Mouse (Mus musculus) activated CD4-positive, CD25-positive, alpha-beta regulatory T cell, adult 4 months (primary cell): ENCODE data around the gene Csnk1g2. TPM values are rescaled to one million over a fixed set of nuclear protein-coding genes. Genes with fewer than 3 reads are reported as not detected.

Source experiments
- ATAC-seq: one replicate; pipeline ENCODE4 v1.8.0; 2017
- polyA plus RNA-seq, 2 experiments: library from polyadenylated mRNA; unstranded; fragments of 100-300 nt; shearing (Covaris generic); gene quantifications; one replicate each; pipeline ENCODE4 v1.2.1; 2017

Csnk1g2 gene
- polyA plus RNA-seq, 2 experiments from 2014 or later, result 13.3 to 16.1 TPM

- no peak for ATAC-seq
Observed at GRCm38 (mm10) chr10:80680260-80680696, 57.6 kb downstream of the Csnk1g2 start.

- ATAC-seq, result peak; percentile 48
Observed at GRCm38 (mm10) chr10:80682003-80682402, 59.4 kb downstream of the Csnk1g2 start.

- no peak for ATAC-seq
Observed at GRCm38 (mm10) chr10:80683647-80684046, 61.0 kb downstream of the Csnk1g2 start.

- ATAC-seq, result peak; percentile 58
Observed at GRCm38 (mm10) chr10:80684214-80684613, 61.6 kb downstream of the Csnk1g2 start.

GRCm38 (mm10) chr10:80684984-80685383 is 62.3 kb downstream of the Csnk1g2 start:
- no peak for ATAC-seq

GRCm38 (mm10) chr10:80686617-80687016 is 64.0 kb downstream of the Csnk1g2 start:
- no peak for ATAC-seq

- ATAC-seq, result peak; percentile 34
Observed at GRCm38 (mm10) chr10:80687850-80688249, 65.2 kb downstream of the Csnk1g2 start.

Other genes starting within 250 kb of the Csnk1g2 start
- gene Mex3d, start 235.2 kb upstream of the Csnk1g2 start, polyA plus RNA-seq, result 1 to 10 TPM in 1 of 2 experiments, under 1 TPM in 1; 0.62 to 1.2 TPM
- 10 to 100 TPM; 23.6 to 32.0 TPM for gene Mbd3, start 223.3 kb upstream of the Csnk1g2 start, polyA plus RNA-seq
- gene Uqcr11, start 216.0 kb upstream of the Csnk1g2 start, polyA plus RNA-seq, result 100 to 1,000 TPM; 327 to 363 TPM
- gene Tcf3, start 189.2 kb upstream of the Csnk1g2 start, polyA plus RNA-seq, result 10 to 100 TPM in 1 of 2 experiments, 1 to 10 TPM in 1; 9.3 to 10.7 TPM
- not detected for gene Onecut3, start 128.0 kb upstream of the Csnk1g2 start, polyA plus RNA-seq
- not detected for gene Atp8b3, start 83.7 kb upstream of the Csnk1g2 start, polyA plus RNA-seq
- gene Rexo1, start 61.3 kb upstream of the Csnk1g2 start, polyA plus RNA-seq, result 10 to 100 TPM; 13.0 to 13.4 TPM
- 1 to 10 TPM; 5.2 to 8.1 TPM for gene Klf16, start 45.5 kb upstream of the Csnk1g2 start, polyA plus RNA-seq
- 10 to 100 TPM in 1 of 2 experiments, 1 to 10 TPM in 1; 9.4 to 11.8 TPM for gene Abhd17a, start 32.5 kb upstream of the Csnk1g2 start, polyA plus RNA-seq
- gene Scamp4, start 20.0 kb upstream of the Csnk1g2 start, polyA plus RNA-seq, result 100 to 1,000 TPM; 104 to 107 TPM
- gene Adat3, start 20.0 kb upstream of the Csnk1g2 start, polyA plus RNA-seq, result 1 to 10 TPM; 2.5 to 3.7 TPM
- 10 to 100 TPM in 1 of 2 experiments, 1 to 10 TPM in 1; 9.5 to 11.5 TPM for gene Gm49322, start 16.8 kb upstream of the Csnk1g2 start, polyA plus RNA-seq
- 1 to 10 TPM; 5.5 to 6.1 TPM for gene Btbd2, start 34.2 kb downstream of the Csnk1g2 start, polyA plus RNA-seq
- gene Mknk2, start 55.3 kb downstream of the Csnk1g2 start, polyA plus RNA-seq, result 10 to 100 TPM; 56.1 to 64.2 TPM
- gene Mob3a, start 79.1 kb downstream of the Csnk1g2 start, polyA plus RNA-seq, result 100 to 1,000 TPM; 212 to 221 TPM
- 10 to 100 TPM; 80.1 to 96.5 TPM for gene Izumo4, start 79.3 kb downstream of the Csnk1g2 start, polyA plus RNA-seq
- gene Ap3d1, start 119.4 kb downstream of the Csnk1g2 start, polyA plus RNA-seq, result 10 to 100 TPM; 22.7 to 24.0 TPM
- 10 to 100 TPM; 13.6 to 18.0 TPM for gene Dot1l, start 132.4 kb downstream of the Csnk1g2 start, polyA plus RNA-seq
- gene Sf3a2, start 175.4 kb downstream of the Csnk1g2 start, polyA plus RNA-seq, result 10 to 100 TPM; 18.9 to 19.9 TPM
- gene Plekhj1, start 175.8 kb downstream of the Csnk1g2 start, polyA plus RNA-seq, result 100 to 1,000 TPM; 121 to 156 TPM
- not detected for gene Amh, start 182.4 kb downstream of the Csnk1g2 start, polyA plus RNA-seq
- not detected for gene Jsrp1, start 190.7 kb downstream of the Csnk1g2 start, polyA plus RNA-seq
- 1,000 to 10,000 TPM; 1,826 to 2,667 TPM for gene Oaz1, start 203.8 kb downstream of the Csnk1g2 start, polyA plus RNA-seq
- not detected for gene Lingo3, start 221.2 kb downstream of the Csnk1g2 start, polyA plus RNA-seq
- gene Lsm7, start 232.4 kb downstream of the Csnk1g2 start, polyA plus RNA-seq, result 100 to 1,000 TPM; 202 to 214 TPM
- gene Sppl2b, start 232.4 kb downstream of the Csnk1g2 start, polyA plus RNA-seq, result 10 to 100 TPM in 1 of 2 experiments, 1 to 10 TPM in 1; 8.9 to 18.4 TPM
- gene Tmprss9, start 249.0 kb downstream of the Csnk1g2 start, polyA plus RNA-seq, result not detected